Mouse (Mus musculus): ENCODE measurements around the gene Nuak2. TPM values are rescaled to one million over a fixed set of nuclear protein-coding genes. Genes with fewer than 3 reads are reported as not detected.
A peak's percentile ranks its signal among the peaks of the same experiment; 100 is the strongest.
"Not testable (repeated sequence)": the region's sequence is repeated elsewhere in the genome, so short reads cannot be mapped to it uniquely, and the experiment has no call there.

The Nuak2 gene
- polyA plus RNA-seq, 1 experiment from 2014 or later: 15.4 TPM

DNA sequence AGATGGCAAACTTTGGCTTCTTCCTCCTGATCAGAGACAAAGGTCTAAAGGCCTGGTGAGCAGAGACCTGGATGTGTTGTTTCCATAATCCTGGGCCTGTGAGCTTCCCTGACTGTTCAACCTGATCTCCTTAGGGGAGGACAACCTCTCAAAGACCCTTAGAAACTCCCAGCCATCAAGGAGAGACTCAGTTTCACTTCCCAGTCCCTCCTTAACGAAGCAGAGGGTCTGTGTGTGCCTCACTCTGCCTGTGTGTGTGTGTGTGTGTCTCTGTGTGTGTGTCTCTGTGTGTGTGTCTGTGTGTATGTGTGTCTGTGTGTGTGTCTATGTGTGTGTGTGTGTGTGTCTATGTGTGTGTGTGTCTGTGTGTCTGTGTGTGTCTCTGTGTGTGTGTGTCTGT, 27.7 kb downstream of the Nuak2 start:
- Histone ChIP-seq H3K4me3 (ENCODE audit: low read depth, low read length) (no peak overlapping the region), H3K27me3 (ENCODE audit: insufficient read depth, low read length) (no peaks in the 10 kb centered on the region), H3K36me3 (ENCODE audit: insufficient read depth) (no peaks in the 10 kb centered on the region), H3K4me2 (no peak overlapping the region), H3K27ac (ENCODE audit: low read depth) (no peak overlapping the region), H3K9ac (no peak overlapping the region), H3K4me1 (ENCODE audit: insufficient read depth) (no peaks in the 10 kb centered on the region; the same call in none of the 2 replicates), H3K9me3 (ENCODE audit: low read depth, low read length) (no peaks in the 10 kb centered on the region)
- no peak for ATAC-seq (ENCODE audit: insufficient read depth)
- TF ChIP-seq CTCF (IDR thresholded peaks at IDR 0.05; ENCODE audit: low read depth): no peak
- 83% methylated on average over 1 of the region's 1 CpGs for WGBS
- no peak for DNase-seq

DNA sequence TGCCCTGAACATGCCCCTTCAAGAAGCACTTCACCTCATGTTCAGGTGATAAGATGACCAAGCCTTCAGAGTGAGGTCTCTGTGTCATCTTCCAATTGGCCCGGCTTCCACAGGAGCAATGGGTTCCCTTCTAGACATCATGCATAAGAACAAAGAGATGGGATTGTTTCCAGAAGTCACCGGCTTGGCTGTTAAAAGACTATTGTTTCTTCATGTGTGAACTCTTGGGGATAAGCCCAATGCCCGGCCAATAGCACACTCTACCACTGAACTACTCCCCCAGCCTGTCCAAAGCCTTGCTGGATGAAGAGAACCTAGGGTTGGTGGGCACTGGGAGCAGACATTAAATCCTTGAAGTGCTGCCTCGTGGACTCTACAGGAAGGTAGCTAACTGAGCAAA, 29.6 kb downstream of the Nuak2 start:
- H3K36me3 ChIP-seq (ENCODE audit: insufficient read depth): no peaks in the 10 kb centered on the region
- no peak for ATAC-seq (ENCODE audit: insufficient read depth)
- no peak overlapping the region for H3K4me2 ChIP-seq
- TF ChIP-seq CTCF (IDR thresholded peaks at IDR 0.05; ENCODE audit: low read depth): no peak
- no peak overlapping the region for H3K9ac ChIP-seq
- H3K4me1 ChIP-seq (ENCODE audit: insufficient read depth): no peaks in the 10 kb centered on the region; the same call in none of the 2 replicates
- H3K27me3 ChIP-seq (ENCODE audit: insufficient read depth, low read length): no peaks in the 10 kb centered on the region
- H3K27ac ChIP-seq (ENCODE audit: low read depth): no peak overlapping the region
- 81% methylated on average over 4 of the region's 4 CpGs for WGBS
- H3K4me3 ChIP-seq (ENCODE audit: low read depth, low read length): no peak overlapping the region
- no peak for DNase-seq
- H3K9me3 ChIP-seq (ENCODE audit: low read depth, low read length): no peaks in the 10 kb centered on the region

DNA sequence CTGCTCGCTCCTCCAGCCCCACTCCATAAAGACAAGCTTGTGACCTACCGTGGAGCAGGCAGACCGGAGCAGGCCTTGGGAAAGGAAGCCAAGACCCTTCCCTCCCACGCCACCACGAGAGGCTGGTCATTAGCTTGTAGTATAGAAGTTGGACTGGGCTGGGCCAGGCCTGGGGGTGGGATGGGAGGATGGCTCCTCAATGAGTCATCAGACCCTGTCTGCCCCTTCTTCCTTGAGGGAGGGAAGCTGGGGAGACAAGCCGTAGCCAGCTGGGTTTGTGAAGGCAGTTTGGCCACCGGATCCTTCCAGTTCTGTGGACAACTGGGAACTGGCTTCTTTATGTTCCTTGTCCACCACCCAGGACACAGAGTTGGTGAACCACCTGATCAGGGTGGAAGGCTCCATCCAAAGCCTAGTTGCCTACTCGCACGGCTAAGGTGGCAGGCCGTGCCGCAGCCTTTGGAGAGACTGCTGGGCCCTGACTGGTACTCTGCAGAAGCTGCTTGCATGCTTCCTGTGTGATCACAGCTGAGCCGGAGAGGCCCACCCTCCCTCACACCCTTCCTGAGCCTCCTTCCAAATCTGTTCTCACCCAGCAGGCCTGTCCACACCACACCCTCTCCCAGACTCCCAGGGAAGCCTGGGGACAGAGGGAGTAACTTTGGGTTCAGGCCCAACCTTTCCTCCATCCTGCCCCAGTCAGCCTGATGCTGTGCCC, 30.4 kb downstream of the Nuak2 start:
- H3K4me1 ChIP-seq (ENCODE audit: insufficient read depth): no peaks in the 10 kb centered on the region; the same call in none of the 2 replicates
- H3K27ac ChIP-seq (ENCODE audit: low read depth): no peak overlapping the region
- H3K27me3 ChIP-seq (ENCODE audit: insufficient read depth, low read length): no peaks in the 10 kb centered on the region
- ATAC-seq (ENCODE audit: insufficient read depth) (0 out of 2 replicates have a peak, but pooled peaks have one; percentile 24), DNase-seq (no peak)
- no peaks in the 10 kb centered on the region for H3K36me3 ChIP-seq (ENCODE audit: insufficient read depth)
- 67% methylated on average over 12 of the region's 12 CpGs for WGBS
- H3K9me3 ChIP-seq (ENCODE audit: low read depth, low read length): no peaks in the 10 kb centered on the region
- no peak overlapping the region for H3K4me3 ChIP-seq (ENCODE audit: low read depth, low read length)
- no peak overlapping the region for H3K4me2 ChIP-seq
- H3K9ac ChIP-seq: no peak overlapping the region
- TF ChIP-seq CTCF (IDR thresholded peaks at IDR 0.05; ENCODE audit: low read depth): no peak

DNA sequence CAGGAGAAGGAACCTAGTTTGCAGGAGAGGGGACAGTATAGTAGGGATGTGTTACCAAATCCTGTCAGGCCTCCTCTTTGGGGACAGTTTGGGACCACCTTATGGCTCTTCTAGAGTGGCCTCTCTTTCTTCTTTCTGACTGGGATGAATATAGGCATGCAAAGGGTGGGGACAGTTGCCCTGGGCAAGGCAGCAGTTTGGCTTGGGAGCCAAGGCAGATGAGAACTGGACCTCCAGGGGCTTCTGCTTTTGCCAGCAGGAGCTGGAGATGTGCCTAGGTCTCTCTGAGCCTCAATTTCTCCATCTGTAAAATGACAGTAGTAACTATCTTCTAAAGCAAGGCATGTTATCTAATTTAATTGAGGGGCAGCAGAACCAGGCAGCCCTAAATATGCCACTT, 31.0 kb downstream of the Nuak2 start:
- Histone ChIP-seq H3K4me3 (ENCODE audit: low read depth, low read length) (no peak overlapping the region), H3K27me3 (ENCODE audit: insufficient read depth, low read length) (no peaks in the 10 kb centered on the region), H3K27ac (ENCODE audit: low read depth) (no peak overlapping the region), H3K4me2 (no peak overlapping the region), H3K4me1 (ENCODE audit: insufficient read depth) (no peaks in the 10 kb centered on the region; the same call in none of the 2 replicates), H3K9ac (no peak overlapping the region), H3K9me3 (ENCODE audit: low read depth, low read length) (no peaks in the 10 kb centered on the region), H3K36me3 (ENCODE audit: insufficient read depth) (no peaks in the 10 kb centered on the region)
- DNase-seq (no peak), ATAC-seq (ENCODE audit: insufficient read depth) (no peak)
- TF ChIP-seq CTCF (IDR thresholded peaks at IDR 0.05; ENCODE audit: low read depth): no peak

DNA sequence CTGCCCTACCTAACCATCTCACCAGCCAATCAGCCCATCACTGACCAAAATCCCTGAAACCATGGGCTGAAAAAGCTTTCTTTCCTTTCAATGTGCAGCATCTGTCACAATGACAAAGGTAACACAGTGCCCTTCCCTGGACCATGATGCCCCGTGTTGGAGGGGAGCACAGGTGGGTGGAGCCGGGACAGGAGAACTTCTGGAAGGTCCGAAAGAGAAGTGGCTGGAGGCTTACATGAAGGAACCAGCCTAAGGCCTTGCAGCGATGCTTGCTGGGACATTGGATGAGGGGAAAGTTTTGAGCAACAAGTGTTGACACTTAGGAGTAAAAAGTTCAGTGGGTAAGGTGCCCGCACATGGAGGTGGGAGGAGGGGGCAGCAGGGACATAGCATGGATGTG, 32.5 kb downstream of the Nuak2 start:
- Histone ChIP-seq H3K9me3 (ENCODE audit: low read depth, low read length) (no peaks in the 10 kb centered on the region), H3K27ac (ENCODE audit: low read depth) (no peak overlapping the region), H3K4me3 (ENCODE audit: low read depth, low read length) (no peak overlapping the region), H3K9ac (no peak overlapping the region), H3K4me2 (no peak overlapping the region), H3K36me3 (ENCODE audit: insufficient read depth) (no peaks in the 10 kb centered on the region), H3K27me3 (ENCODE audit: insufficient read depth, low read length) (no peaks in the 10 kb centered on the region), H3K4me1 (ENCODE audit: insufficient read depth) (no peaks in the 10 kb centered on the region; the same call in 1 of the 2 replicates)
- ATAC-seq (ENCODE audit: insufficient read depth) (no peak), DNase-seq (no peak)
- no peak for TF ChIP-seq CTCF (IDR thresholded peaks at IDR 0.05; ENCODE audit: low read depth)
- WGBS: 75% methylated on average over 5 of the region's 5 CpGs

DNA sequence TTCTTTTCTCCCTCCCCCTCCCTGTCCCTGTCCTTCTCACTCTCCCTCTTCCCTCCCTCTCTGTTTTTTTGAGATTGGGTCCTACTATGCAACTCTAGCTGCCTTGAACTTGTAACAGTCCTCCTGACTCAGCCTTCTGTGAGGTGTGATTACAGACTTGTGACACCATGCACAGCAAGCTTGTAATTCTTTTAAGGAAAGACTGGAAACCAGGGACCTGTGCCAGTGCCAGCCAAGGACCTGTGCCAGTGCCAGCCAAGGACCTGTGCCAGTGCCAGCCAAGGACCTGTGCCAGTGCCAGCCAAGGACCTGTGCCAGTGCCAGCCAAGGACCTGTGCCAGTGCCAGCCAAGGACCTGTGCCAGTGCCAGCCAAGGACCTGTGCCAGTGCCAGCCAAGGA, 33.1 kb downstream of the Nuak2 start:
- H3K4me1 ChIP-seq (ENCODE audit: insufficient read depth); DNase-seq; ATAC-seq (ENCODE audit: insufficient read depth): not testable (repeated sequence)

DNA sequence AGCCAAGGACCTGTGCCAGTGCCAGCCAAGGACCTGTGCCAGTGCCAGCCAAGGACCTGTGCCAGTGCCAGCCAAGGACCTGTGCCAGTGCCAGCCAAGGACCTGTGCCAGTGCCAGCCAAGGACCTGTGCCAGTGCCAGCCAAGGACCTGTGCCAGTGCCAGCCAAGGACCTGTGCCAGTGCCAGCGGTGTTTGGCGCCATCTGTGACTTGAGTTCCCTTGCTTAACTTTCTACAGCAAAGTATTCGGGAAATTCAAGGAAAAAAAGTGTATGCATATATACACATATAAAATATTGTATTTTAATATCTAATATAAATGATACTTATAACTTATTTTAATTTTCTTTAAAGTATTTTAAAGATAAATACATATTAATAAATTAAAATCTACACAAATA, 33.7 kb downstream of the Nuak2 start:
- not testable (repeated sequence) for H3K4me2 ChIP-seq; H3K9me3 ChIP-seq (ENCODE audit: low read depth, low read length); ATAC-seq (ENCODE audit: insufficient read depth); H3K4me1 ChIP-seq (ENCODE audit: insufficient read depth); H3K4me3 ChIP-seq (ENCODE audit: low read depth, low read length); H3K9ac ChIP-seq; H3K27me3 ChIP-seq (ENCODE audit: insufficient read depth, low read length); H3K27ac ChIP-seq (ENCODE audit: low read depth); H3K36me3 ChIP-seq (ENCODE audit: insufficient read depth); DNase-seq
- WGBS: 93% methylated on average over 3 of the region's 3 CpGs

More for the DNA sequence above, 33.1 kb downstream of the Nuak2 start:
- H3K36me3 ChIP-seq (ENCODE audit: insufficient read depth); H3K9me3 ChIP-seq (ENCODE audit: low read depth, low read length); H3K4me3 ChIP-seq (ENCODE audit: low read depth, low read length); H3K27ac ChIP-seq (ENCODE audit: low read depth); H3K4me2 ChIP-seq; H3K9ac ChIP-seq; H3K27me3 ChIP-seq (ENCODE audit: insufficient read depth, low read length): not testable (repeated sequence)
